Mouse (Mus musculus): ENCODE results near the gene Rprml.

- TF ChIP-seq POLR2A (IDR thresholded peaks at IDR 0.05; ENCODE audit: control insufficient read depth, low read depth, low read length), result no peak
- TF ChIP-seq CTCF (IDR thresholded peaks at IDR 0.05; ENCODE audit: control insufficient read depth, insufficient read depth, insufficient replicate concordance, low read depth, low read length), result no peak
Observed at GRCm38 (mm10) chr11:103666907-103667426, 17.6 kb downstream of the Rprml start.

Data from testis, adult 2 months (tissue).